Mouse (Mus musculus) liver, postnatal 0 days (tissue): Measurements from ENCODE around the gene Ripply2.

Experiments used
- CTCF ChIP-seq: sonication (generic); IDR thresholded peaks from 2 replicates; pipeline ENCODE4 v1.5.1; 2016; ENCODE audit warnings: antibody characterized with exemption, low read depth
- EP300 ChIP-seq: IDR thresholded peaks from 2 replicates; pipeline ENCODE4 v1.6.1; 2016; ENCODE audit warnings: antibody characterized with exemption, low read depth, mild to moderate bottlenecking

DNA sequence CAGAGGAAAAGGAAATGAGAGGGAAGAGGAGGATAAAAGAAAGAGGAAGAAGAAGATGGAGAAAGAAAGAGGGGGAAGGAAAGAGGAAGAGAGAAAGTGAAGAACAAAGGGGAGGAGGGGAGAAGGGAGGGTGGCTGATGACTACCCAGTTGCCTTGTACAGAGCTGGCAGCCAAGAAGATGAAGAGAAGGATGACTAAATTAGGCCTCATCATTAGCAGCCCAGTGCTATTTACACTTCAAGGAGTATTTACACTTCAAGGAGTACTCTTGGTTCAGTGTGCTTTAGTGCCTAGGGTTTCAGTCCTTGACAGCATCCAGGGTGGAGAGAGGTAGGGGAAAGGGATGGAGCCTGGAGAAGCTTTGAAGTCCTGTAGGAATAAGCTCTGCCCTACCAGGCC lies 35.3 kb upstream of the Ripply2 start:
- TF ChIP-seq CTCF = no peak
- TF ChIP-seq EP300 = no peak
